ENCODE assay signal across 10 mouse cellular contexts in genomic region chr4:123460595-123461272, GRCm38 (mm10).
DNase-seq lines count a peak whose midpoint lies in the region; ATAC-seq and TF ChIP-seq lines count a peak whose summit lies in the region.
"Had no signal": no experiment of that assay in that cellular context is flagged by ENCODE, and none has a peak within 500 bp of the region (broad histone marks: within the 10 kb centered on the region; RNA-seq: fewer than 3 reads in every experiment).

No protein-coding gene starts in this region.

- H3K9me3 ChIP-seq in lung, embryonic 14.5 days (ENCODE audit: low read depth, low read length), result no peaks in the 10 kb centered on the region
- H3K9me3 ChIP-seq in heart, embryonic 11.5 days (replicated peaks; ENCODE audit: control insufficient read depth, low read length), result no peaks in the 10 kb centered on the region
- H3K9me3 ChIP-seq: limb, embryonic 15.5 days had no signal

- TF ChIP-seq CTCF in lung, embryonic 14.5 days (IDR thresholded peaks at IDR 0.05; ENCODE audit: low read depth), result peak; percentile 50

- WGBS in lung, embryonic 14.5 days, result 75% methylated on average over 8 of the region's 8 CpGs
- WGBS in heart, embryonic 11.5 days (ENCODE audit: insufficient replicate concordance), result 52% methylated on average over 8 of the region's 8 CpGs

- H3K27me3 ChIP-seq in lung, embryonic 14.5 days (ENCODE audit: insufficient read depth, low read length), result no peaks in the 10 kb centered on the region
- H3K27me3 ChIP-seq in heart, embryonic 11.5 days (ENCODE audit: control insufficient read depth, insufficient read depth, low read length), result no peaks in the 10 kb centered on the region
- H3K27me3 ChIP-seq: limb, embryonic 15.5 days had no signal

- H3K36me3 ChIP-seq in lung, embryonic 14.5 days (ENCODE audit: insufficient read depth), result peaks cover 90% of the 10 kb centered on the region
- peaks cover 21% of the 10 kb centered on the region for H3K36me3 ChIP-seq in heart, embryonic 11.5 days (ENCODE audit: control insufficient read depth, insufficient read depth, low read length)

- no peak overlapping the region for H3K4me3 ChIP-seq in lung, embryonic 14.5 days (ENCODE audit: low read depth, low read length)
- H3K4me3 ChIP-seq in heart, embryonic 11.5 days (ENCODE audit: low read depth, low read length), result no peak overlapping the region
- H3K4me3 ChIP-seq: limb, embryonic 15.5 days had no signal

- no peak overlapping the region for H3K4me2 ChIP-seq in lung, embryonic 14.5 days
- no peak overlapping the region for H3K4me2 ChIP-seq in heart, embryonic 11.5 days
- H3K4me2 ChIP-seq: limb, embryonic 15.5 days had no signal

- no peaks in the 10 kb centered on the region for H3K4me1 ChIP-seq in lung, embryonic 14.5 days (ENCODE audit: insufficient read depth)
- peaks cover 9% of the 10 kb centered on the region; the same call in 1 of the 2 replicates for H3K4me1 ChIP-seq in heart, embryonic 11.5 days (ENCODE audit: control insufficient read depth, insufficient read depth, low read length)
- H3K4me1 ChIP-seq: limb, embryonic 15.5 days had no signal

- peak; percentile 10 to 20 for DNase-seq in cerebellum, postnatal 10 days
- DNase-seq in cerebellum, postnatal 25 days, result no peak
- peak; percentile 27 for DNase-seq in lung, embryonic 14.5 days
- DNase-seq in lung, postnatal 36 days, result no peak
- peak; percentile 42 for DNase-seq in retina, adult 2 months (ENCODE audit: low read depth, low spot score)
- no peak for DNase-seq in ovary, postnatal 14 days (ENCODE audit: low spot score)
- DNase-seq: cerebellum, adult 11 months had no signal

- no peak for ATAC-seq in lung, embryonic 14.5 days (ENCODE audit: insufficient read depth)
- ATAC-seq in heart, embryonic 11.5 days (replicated peaks; ENCODE audit: insufficient number of reproducible peaks, low FRiP score, low TSS enrichment), result no peak
- ATAC-seq in activated CD4-positive, CD25-positive, alpha-beta regulatory T cell, adult 4 months, result no peak

- no peak overlapping the region for H3K9ac ChIP-seq in lung, embryonic 14.5 days
- no peak overlapping the region for H3K9ac ChIP-seq in heart, embryonic 11.5 days (ENCODE audit: low read depth, low read length)
- H3K9ac ChIP-seq: limb, embryonic 15.5 days had no signal

- H3K27ac ChIP-seq in lung, embryonic 14.5 days (ENCODE audit: low read depth), result no peak overlapping the region
- peak overlapping the region; percentile 55 for H3K27ac ChIP-seq in heart, embryonic 11.5 days (ENCODE audit: low read depth, low read length)
- H3K27ac ChIP-seq: limb, embryonic 15.5 days had no signal

Comparison
In these comparisons a context has a peak if more than half of its experiments do, and no peak if none do; other contexts are left out.
1. DNase-seq: peak in cerebellum, postnatal 10 days (2 of 2), lung, embryonic 14.5 days (single experiment) and retina, adult 2 months (single experiment); none in cerebellum, postnatal 25 days (0 of 2), lung, postnatal 36 days (single experiment) and ovary, postnatal 14 days (single experiment).